Mouse (Mus musculus): ENCODE measurements around the gene Zcchc3.
"Not testable (repeated sequence)": the region's sequence is repeated elsewhere in the genome, so short reads cannot be mapped to it uniquely, and the experiment has no call there.

Zcchc3 gene

DNA sequence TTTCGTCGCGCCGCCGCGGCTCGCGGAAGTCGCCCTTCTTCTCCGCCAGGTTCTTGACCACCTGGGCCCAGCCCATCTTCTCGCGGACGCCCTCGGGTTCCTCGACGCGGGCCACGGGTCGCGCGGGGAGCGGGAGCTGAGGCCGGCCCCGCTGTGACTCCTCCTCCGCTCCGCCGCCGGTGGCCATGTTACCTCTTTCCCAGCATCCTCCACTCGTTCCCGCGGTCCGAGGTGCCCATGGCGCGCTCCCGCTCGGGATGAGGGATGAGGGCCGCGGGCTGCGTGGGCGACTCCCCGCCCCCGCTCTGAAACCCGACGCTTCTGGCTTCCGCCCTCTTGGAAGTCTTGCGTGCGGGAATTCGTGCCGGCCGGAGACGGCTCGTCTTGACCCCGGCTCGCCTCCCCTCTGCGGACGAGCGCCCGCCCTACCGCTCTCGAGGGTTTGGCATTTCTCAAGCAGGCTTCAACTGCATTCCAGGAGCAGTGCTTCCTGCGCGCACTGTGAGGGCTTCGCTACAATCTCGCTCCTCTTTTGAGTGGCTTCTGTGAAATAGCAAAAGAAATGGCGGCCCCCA lies at the start of gene Zcchc3:
Gene Zcchc3 (minus strand): TSS at position 437 of the 575 bp plus-strand sequence.
- peak; percentile 89 for DNase-seq

DNA sequence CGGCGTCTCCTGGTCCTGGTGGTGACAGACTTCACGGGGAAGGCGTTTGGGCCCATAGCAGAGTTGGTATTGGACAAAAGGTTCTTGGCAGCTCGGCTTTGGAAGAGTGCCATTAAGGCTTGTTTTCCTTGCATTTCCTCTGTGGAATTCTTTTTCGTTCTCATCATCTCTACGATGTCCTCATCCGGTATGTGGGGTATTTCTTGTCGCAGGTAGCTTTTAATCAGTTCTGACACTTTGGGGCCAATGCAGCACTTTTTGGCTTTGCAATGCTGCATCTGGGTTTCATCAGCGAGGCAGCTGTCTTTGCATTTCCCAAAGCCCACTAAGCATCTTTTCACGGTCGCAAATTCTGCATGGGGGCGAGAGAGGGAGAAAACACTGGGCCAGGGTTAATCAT lies 44.4 kb upstream of the Zcchc3 start:
- no peak for DNase-seq

DNA sequence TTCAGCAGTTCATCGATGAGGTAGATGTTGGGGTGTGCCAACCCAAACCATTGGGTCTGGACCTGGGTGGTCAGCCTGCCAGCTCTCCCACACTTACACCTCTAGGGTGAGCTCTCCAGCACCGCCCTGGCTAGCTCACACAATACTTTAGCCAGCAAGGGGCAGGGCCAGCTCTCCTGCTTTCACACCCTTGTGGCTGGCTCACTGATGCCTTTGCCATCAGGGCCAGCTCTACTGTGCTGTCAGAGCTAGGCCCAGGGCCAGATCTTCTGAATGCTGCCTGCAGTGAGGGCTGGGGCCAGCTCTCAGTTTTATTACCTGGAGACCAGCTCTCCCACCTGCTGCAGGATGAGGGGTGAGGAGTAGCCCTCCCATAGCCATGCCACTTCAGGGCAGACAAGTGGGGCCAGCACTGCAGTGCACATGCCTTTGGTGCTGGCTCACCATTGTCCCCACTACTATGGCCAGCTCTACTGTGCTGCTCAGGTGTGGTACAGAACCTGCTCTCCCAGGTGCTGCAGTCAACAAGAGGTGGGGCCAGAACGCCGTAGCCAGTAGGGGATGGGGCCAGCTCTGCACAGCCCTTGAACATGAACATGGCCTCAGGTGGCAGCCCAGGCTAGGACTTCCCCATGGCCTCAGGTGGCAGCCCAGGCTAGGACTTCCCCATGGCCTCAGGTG lies 37.4 kb upstream of the Zcchc3 start:
- DNase-seq, result no peak

DNA sequence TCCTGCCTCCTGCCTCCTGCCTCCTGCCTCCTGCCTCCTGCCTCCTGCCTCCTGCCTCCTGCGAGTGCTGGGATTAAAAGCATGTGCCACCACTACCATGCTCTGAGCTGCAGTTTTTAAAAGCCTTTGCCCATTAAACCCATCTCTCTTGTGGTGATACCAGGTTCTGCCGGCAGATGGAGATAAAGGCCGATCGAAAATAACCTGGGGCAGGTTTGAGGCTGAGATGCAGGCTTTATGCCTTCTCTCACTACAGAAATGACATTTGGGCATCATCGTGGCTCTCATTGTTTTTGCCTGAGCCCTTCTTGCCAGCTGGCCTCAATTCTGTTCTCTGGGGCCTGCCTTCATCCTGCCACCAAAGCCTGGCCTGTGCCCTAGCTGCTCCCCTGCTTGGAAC lies 35.4 kb upstream of the Zcchc3 start:
- DNase-seq, result peak; percentile 78

DNA sequence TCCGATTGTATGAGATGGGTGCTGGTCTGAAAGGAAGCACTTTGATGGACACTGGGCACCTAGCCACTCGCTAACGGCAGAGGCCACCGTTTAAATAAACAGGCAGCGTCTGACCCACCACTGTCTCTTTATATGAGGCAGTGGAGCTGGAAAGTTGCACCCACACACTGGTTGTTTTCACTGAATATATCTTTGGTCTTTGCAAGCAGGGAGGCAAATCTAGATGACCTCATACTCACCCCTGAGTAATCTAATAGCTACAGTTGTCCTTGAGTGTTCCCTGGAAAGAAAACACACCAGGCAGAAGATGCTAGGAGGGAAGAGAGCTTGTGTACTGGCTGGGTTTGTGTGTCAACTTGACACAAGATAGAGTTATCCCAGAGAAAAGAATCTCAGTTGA lies 32.6 kb upstream of the Zcchc3 start:
- DNase-seq, result no peak

DNA sequence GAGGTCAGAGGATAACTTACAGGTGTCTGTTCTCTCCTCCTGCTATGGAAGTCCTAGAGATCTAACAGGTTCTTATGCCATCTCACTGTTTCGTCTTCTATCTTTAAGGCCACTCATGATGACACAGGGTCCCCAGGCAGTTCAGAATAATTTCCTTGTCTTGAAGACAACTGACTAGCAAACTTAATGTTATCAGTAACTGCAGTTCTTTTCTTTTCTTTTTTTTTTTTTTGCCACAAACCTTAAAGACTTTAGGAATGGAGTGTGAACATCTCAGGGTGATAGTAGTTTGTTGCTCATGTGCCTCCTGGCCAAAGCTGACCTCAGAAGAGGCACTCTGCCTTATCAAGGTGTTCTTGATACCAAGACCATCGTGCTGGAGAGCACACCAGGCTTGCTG lies 31.8 kb upstream of the Zcchc3 start:
- DNase-seq, result no peak

DNA sequence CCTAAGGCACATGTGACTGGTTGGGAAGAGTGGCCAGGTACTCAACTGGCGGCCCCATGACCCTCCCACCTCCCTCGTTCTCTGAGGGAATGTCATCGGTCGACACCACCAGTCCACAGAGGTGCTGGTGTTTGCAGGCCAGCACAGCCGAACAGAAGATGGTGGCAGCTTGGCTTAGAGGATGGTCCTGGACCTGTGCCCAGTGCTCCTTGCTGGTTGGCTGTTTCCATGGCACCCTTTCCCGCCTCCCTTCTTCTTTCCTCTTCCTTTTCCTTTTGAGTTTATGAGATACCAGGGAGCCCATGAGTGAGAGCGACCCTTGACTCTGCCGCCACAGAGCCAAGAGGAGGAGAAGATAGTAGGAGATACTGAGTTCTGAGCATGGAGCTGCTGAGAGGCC lies 28.5 kb upstream of the Zcchc3 start:
- DNase-seq, result no peak

DNA sequence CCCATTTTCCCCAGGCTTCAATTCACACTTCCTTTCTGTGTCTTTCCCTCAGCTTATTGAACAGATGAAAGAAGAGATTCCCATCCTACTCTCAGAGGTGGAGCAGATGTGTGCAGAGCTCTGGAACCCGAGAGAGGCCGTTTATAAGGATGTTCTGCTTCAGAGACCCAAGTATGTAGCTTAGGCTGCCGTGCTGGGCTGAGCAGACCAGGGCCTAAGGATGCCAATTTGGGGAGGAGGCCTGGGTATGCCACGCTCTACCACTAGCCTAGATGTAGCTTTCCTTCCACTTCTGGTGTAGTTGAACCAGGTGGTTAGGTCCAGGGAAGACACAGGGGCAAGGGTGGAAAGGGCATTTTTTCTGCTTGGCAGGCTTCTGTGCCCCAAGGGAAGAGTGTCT lies 27.5 kb upstream of the Zcchc3 start:
- DNase-seq, result no peak

DNA sequence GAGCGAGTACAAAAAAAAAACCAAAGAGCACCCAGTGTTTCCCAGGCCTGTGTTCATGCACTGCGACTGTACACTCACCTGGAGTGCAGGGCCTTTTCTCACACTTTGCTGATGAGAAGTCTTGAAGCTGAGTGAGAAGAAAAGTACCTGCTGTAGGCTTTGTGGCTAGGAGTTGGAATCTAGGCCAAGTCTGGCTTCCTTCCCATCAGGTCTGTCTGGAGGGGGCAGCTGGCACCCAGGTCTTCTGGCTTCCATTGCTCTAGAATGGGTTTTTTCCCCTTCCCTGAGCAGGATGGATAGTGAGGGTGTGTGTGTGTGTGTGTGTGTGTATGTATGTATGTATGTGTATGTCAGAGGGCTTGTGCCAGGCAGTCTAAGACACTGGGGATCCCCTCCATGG lies 25.0 kb upstream of the Zcchc3 start:
- no peak for DNase-seq

DNA sequence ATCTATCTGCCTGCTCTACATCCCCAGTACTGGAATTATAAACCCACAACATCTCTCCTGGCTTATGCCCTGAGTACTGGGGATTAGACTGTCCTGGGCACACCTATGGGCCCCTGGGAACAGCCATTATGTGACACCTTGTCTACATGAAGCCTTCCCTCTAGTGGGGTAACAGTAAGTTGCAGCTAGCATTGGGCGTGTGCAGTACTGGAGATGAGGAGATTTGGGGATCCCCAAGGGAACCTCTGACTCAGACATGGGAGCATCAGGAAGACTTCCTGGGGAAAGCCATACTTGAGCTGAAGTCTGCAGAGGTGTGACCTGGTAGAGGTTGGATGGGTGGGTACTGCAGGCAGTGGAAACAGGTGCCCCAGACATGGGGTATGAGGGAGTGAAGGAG lies 24.1 kb upstream of the Zcchc3 start:
- DNase-seq, result no peak

DNA sequence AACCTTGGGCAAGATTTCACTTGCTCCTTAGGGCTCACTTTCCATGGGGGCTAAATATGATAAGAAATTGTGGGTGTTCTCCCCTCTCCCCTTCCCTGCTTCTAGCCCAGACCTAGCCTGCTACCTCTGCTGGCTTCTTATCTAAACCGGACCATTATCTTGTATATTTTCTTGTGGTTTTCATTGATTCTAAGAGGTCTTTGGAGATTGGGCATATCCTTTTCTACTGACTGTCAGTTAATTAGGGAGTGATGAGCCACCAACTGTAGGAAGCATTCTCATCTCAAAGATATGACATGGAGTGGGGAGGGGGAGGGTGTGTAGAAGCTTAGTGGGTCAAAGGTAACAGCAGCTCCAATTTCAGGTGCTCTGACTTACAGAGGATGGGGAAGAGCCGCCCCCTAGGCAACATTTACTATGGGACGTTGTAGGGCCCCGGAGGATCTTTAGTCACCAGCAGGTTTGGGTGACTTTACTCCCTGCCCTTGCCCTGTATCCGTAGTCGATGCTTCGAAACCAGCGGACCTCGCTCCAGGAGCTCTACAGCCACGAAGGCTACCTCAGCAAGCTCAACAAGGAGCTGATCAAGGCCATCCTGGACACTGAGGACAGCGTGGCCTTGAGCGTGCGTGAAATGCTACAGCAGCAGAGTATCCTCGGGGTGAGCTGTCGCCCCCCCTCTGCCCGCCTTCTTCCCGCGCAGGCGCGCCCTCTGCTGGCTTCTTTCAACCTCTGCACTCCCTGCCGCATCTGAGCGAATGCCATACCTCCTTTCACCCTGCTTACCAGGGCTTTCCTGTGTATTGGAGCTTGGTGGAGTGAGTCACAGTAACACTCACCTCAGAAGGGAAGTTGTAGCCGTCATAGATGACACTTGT lies 22.4 kb upstream of the Zcchc3 start:
- peak; percentile 85 for DNase-seq

DNA sequence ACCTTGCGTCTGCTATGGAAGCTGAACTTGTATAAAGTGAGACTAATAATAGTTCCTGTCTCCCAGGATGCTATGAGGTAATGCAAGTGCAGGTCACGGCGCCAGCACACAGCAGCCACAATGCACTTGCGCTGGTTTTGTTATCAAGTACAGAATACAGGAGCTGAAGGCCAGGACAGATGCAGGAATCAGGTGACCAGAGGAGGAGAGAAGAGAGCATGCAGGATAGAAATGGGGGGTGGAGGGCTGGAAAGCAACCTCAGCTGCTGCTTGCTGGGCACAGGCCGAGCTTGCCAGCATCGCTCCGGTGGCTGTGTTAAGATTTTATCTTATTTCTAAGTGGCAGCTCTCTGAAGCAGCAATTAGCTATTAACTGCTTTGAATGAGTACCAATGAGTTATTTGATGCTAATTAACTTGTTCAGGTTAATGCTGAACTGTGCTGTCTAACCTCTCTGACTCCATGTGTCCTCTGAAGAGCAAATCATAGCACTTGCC lies 21.6 kb upstream of the Zcchc3 start:
- DNase-seq, result peak; percentile 25

DNA sequence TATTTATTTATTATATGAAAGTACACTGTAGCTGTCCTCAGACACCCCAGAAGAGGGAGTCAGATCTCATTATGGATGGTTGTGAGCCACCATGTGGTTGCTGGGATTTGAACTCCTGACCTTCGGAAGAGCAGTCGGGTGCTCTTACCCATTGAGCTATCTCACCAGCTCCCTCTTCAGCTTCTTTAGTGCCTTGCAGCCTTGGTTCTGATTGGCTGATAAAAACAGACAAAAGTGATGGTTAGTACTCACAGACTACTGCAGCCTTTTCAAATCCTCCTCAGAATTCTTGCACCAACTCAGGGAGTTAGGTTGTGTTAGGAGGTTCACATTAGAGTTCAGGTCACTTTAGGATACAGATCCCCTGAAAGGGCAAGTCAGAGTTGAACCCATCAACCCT lies 13.7 kb upstream of the Zcchc3 start:
- not testable (repeated sequence) for DNase-seq

DNA sequence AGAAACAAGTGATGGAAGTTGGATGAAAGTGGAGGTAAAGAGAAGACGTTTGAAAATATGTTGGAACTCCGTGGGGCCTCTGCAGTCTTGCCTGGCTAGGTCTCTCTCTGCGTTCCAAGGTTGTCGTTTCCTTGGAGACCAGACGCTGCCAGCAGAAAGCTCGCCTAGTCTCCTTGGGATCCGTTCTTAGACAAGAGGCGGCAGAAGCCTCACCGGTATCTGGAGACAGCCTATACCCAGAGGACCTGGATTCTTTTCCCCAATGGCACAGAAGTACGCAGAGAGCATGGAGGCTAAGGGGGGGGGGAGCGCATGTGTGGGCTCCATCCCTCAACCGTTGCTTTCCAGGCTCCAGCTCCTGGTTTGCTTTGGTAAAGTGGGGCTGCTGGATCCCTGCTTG lies 12.7 kb upstream of the Zcchc3 start:
- no peak for DNase-seq

DNA sequence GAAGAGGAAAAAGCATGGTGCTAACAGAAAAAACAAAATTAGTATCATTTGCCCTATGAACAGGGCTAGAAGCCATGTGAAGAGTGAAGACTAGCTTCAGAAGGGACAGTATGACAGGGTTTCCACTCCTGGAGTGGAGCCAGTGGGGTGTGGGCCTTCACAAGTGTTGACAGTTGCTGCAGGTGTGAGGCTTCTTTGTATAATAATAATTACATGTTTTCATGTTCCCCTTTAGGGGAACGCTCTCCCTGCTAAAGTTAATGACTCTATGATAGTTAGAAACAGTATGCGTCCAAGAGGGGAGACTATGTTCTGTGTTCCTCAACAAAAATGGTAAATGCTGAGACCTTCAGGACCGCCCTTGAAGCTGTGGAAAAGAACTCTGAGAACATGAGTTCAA lies 959 bp upstream of the Zcchc3 start:
- DNase-seq, result no peak

DNA sequence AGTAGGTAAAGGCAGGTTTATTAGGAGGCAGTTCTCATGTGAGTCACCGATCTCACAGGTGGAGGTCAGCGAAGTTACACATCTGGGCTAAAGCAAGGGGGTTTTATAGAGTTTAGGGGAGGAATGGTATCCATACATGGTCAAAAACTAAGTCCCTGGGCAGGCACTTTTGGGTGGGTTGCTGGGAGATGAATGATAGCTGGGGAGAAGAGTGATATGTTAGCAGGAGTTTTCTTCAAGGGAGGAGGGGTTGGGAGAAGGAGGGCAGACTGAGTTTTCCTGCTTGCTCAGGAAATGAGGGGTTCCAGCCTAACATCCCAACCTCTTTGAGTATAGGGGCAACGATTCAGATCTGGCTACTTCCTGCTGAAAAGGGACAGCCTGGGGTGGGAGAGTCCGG lies 460 bp upstream of the Zcchc3 start, which contains the start of gene 6820408C15Rik:
Gene 6820408C15Rik (plus strand): TSS at position 301 of the 400 bp plus-strand sequence.
- DNase-seq, result no peak

DNA sequence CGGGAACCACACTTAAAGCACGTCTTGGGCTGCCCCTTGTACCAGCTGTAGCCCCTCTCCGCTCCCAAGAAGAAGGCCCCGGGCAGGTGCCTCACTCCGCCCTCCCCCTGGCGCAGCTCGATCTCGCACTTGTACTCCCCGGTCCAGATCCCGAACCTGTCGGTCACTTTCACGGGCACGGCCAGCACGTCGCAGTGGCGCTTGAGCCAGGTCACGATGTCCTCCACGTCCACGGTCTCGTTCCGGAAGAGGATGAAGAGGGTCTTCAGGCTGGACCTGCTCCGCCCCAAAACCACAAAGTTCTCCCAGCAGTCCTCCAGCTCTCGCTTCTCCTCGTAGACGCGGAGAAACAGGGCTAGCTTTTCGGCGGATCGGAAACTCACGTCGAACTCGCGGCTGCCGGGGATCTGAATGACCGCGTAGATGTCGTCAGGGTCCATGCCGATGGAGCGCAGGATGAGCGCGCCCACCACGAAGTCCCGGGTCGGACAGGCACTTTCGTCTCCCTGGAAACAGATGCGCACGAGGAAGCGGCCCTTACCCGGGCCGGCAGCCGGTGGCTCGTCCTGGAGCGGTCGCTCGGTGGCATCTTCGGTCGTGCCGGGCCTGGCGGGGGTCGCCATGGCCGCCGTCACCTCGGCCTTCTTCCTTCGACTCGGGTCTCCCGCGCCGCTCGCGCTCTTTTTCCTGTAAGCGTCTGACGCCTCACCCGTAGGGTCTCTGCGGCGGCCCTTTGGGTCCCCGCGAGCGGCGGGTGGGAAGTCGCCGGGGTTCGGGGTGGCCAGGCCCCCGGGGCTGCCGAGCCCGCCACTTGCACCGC lies 852 bp downstream of the Zcchc3 start:
- peak; percentile 65 for DNase-seq

DNA sequence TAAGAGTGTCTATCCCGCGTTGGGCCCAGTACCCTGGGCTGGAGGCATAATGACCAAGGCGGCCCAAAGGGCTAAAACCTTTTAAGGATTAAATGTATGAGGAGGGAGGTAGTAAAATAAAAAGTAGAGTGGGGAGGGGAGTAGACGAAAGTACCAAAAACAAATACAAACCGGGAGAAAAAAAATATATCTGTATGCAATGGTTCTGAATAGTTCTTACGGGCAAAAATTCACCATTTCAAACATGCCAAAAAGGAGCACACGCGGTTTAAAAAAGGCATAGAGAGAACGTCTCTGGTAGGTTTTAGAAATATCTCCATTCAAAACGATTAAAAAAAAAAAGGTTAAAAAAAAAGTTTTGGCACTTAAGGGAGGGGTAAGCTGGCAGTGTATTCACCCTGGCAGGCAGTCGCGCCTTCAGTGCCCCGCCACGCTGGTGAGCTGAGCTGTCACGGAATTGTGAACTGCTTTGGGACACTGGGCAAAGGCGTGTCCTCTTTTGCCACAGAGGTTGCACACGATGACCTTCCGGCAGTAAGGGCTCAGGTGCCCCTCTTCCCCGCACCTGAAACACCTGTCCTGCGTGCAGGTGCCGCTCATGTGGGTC lies 1.6 kb downstream of the Zcchc3 start:
- DNase-seq, result no peak

DNA sequence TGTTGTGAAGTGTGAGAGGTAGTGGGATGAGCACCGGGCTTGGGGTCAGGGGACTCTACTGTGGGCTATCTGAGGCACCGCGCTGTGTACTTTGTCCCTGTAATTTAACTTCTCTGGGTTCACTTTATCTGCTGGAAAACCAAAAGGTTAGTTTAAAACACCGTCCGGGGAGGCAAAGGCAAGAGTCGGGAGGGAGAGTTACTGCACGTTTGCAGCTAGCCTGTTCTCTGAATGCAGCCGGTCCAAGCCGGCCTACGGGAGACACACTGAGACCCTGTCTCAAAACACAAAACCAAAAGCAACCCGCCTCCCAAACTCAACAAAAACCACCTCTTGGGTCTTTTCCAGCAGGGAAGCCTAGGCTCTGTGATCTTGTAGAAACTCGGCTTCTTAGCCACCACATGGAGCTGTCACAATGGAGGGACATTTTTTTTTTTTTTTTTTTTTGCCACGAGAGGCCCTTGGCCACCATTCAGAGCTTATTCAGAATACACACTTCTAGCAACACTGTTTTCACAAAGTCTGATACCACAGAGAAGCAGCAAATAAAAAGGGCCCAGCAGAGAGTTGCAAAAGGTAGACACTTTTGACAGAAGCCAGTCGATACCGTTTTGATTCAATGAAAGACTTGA lies 2.2 kb downstream of the Zcchc3 start:
- DNase-seq, result no peak

DNA sequence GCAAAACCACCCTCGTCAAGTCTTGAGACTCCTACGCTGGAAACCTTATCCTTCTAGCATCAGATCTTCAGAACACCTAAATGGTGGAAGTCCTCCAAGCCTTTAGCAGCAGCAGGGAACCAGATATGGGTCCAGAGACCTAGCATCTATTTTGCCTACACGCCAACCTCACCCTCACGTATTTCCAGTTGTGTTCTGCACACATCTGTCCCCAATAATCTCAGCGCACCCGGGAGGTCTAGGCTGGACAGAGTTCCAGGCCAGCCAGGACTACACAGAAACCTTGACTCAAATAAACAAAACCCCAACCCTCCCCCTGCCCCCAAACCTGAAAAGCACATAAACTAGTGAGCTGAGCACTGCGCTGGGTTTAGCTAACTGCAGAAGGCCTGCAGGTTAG lies 3.4 kb downstream of the Zcchc3 start:
- DNase-seq, result no peak

DNA sequence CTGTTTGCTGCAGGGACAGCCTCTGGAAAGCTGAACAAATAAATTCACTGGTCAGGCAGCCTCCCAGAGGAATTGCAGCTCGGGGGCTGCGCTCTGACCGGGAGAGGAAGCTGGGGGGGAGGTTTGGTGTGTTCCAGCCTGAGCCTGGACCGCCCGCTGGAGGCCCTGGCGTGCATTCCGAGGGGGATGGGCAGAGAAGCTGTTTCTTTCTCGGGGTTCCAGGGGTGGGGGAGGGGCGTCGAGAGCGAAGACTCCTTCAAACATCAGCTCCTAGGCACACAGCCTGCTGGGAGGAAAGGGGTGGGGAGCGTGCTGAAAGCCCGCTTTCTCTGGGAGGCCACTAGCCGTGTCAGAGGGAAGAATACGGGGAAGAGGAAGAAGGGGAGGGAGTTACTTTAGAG lies 3.9 kb downstream of the Zcchc3 start:
- DNase-seq, result peak; percentile 61

DNA sequence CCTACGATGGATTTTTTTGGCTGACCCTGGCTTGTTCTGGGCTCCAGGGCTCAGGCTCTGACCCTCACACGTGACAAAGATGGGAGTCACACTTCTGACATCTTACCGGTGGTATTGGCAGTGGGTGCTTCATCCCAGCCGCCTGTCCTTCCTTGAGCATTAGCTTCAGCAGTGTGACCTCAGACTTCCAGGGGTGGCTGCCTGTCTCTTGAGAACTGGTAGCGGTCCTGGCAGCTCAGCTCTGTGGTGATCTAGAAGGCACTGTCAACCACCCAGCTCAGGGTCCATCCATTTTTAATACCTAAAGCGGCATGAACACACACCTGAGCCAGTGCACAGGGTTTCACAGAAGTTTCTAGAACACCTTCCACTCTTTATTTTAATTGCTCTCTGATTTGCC lies 5.0 kb downstream of the Zcchc3 start:
- no peak for DNase-seq

Data from kidney, adult 18-20 months (tissue).